Mouse (Mus musculus) common myeloid progenitor, adult 5-6 weeks (primary cell): Measurements from ENCODE around the gene Rsg1. TPM values are rescaled to one million over a fixed set of nuclear protein-coding genes. Genes with fewer than 3 reads are reported as not detected.

ENCODE experiments used
- ATAC-seq: replicated peaks from 2 replicates; pipeline ENCODE4 v1.8.0; 2016; ENCODE audit warnings: low read depth, mild to moderate bottlenecking, moderate TSS enrichment, inconsistent platforms; ENCODE audit not compliant: poor library complexity, severe bottlenecking
- total RNA-seq: library from RNA; stranded (forward); fragments of 200-1000, 187-1606 nt; gene quantifications from 2 replicates; pipeline ENCODE4 v1.2.3, GENCODE M21; 2017

Gene Rsg1
- 2.2 and 6.1 TPM in 2 replicates for total RNA-seq

GRCm38 (mm10) chr4:141213770-141214336 lies at the start of gene Rsg1:
Gene Rsg1, plus strand, starts transcription at chr4:141213956.
- peak; percentile 80 for ATAC-seq

GRCm38 (mm10) chr4:141165744-141166292 lies 47.9 kb upstream of the Rsg1 start:
- no peak for ATAC-seq

GRCm38 (mm10) chr4:141167156-141167555 lies 46.6 kb upstream of the Rsg1 start:
- no peak for ATAC-seq

GRCm38 (mm10) chr4:141172121-141172520 lies 41.6 kb upstream of the Rsg1 start:
- ATAC-seq, result no peak

- no peak for ATAC-seq
Measured at GRCm38 (mm10) chr4:141175783-141176182, 38.0 kb upstream of the Rsg1 start.

GRCm38 (mm10) chr4:141176328-141176838 lies 37.4 kb upstream of the Rsg1 start:
- no peak for ATAC-seq

GRCm38 (mm10) chr4:141178500-141178899 lies 35.3 kb upstream of the Rsg1 start:
- no peak for ATAC-seq

GRCm38 (mm10) chr4:141180831-141181230 lies 32.9 kb upstream of the Rsg1 start:
- ATAC-seq, result no peak

GRCm38 (mm10) chr4:141181981-141182380 lies 31.8 kb upstream of the Rsg1 start:
- peak; percentile 52; the same call in 1 of the 2 replicates for ATAC-seq

GRCm38 (mm10) chr4:141183932-141184331 lies 29.8 kb upstream of the Rsg1 start:
- ATAC-seq, result no peak

GRCm38 (mm10) chr4:141184426-141184825 lies 29.3 kb upstream of the Rsg1 start:
- no peak for ATAC-seq

GRCm38 (mm10) chr4:141186923-141187836 lies 26.6 kb upstream of the Rsg1 start:
- no peak for ATAC-seq

GRCm38 (mm10) chr4:141191294-141191693 lies 22.5 kb upstream of the Rsg1 start:
- ATAC-seq, result no peak

GRCm38 (mm10) chr4:141194553-141194952 lies 19.2 kb upstream of the Rsg1 start:
- no peak for ATAC-seq

GRCm38 (mm10) chr4:141196981-141197685 lies 16.6 kb upstream of the Rsg1 start:
- no peak for ATAC-seq

GRCm38 (mm10) chr4:141197686-141198035 lies 16.1 kb upstream of the Rsg1 start:
- ATAC-seq, result no peak

- no peak for ATAC-seq
Measured at GRCm38 (mm10) chr4:141200906-141201305, 12.8 kb upstream of the Rsg1 start.

GRCm38 (mm10) chr4:141202192-141202591 lies 11.6 kb upstream of the Rsg1 start:
- no peak for ATAC-seq

- 0 out of 2 replicates have a peak, but pooled peaks have one; percentile 32 for ATAC-seq
Measured at GRCm38 (mm10) chr4:141204580-141205061, 9.1 kb upstream of the Rsg1 start.

- no peak for ATAC-seq
Measured at GRCm38 (mm10) chr4:141207081-141207480, 6.7 kb upstream of the Rsg1 start.
